Mouse (Mus musculus) neutrophil, adult 5-6 weeks (primary cell): ENCODE measurements around the gene Entpd8. TPM values are rescaled to one million over a fixed set of nuclear protein-coding genes. Genes with fewer than 3 reads are reported as not detected.
A peak's percentile ranks its signal among the peaks of the same experiment; 100 is the strongest.

Source experiments
- ATAC-seq: fragments of 151-379, 151-347 bp; 2 replicates; pipeline ENCODE4 v1.8.0; 2017; ENCODE audit warnings: mild to moderate bottlenecking, moderate TSS enrichment; ENCODE audit not compliant: insufficient number of reproducible peaks, poor library complexity, low FRiP score, severe bottlenecking; ENCODE audit errors: extremely low read depth
- total RNA-seq: library from RNA; stranded (forward); fragments of 200-1000 nt; gene quantifications from 2 replicates; pipeline ENCODE4 v1.2.3, GENCODE M21; 2017

Entpd8 gene
- total RNA-seq, 1 experiment from 2014 or later = not detected

- ATAC-seq = no peak
These were observed 46.2 kb downstream of the Entpd8 start for GRCm38 (mm10) chr2:25126011-25127010.

- peak; percentile 57; the same call in 1 of the 2 replicates for ATAC-seq
These were observed 47.1 kb downstream of the Entpd8 start for GRCm38 (mm10) chr2:25127206-25127605.

- ATAC-seq = no peak
These were observed 48.0 kb downstream of the Entpd8 start for GRCm38 (mm10) chr2:25128072-25128471.

GRCm38 (mm10) chr2:25131601-25132000, 51.5 kb downstream of the Entpd8 start:
- ATAC-seq = no peak

Other genes with a start within 250 kb of the Entpd8 start
- 109 and 118 TPM in 2 replicates for gene Ehmt1, start 160.7 kb upstream of the Entpd8 start, total RNA-seq
- 163 and 167 TPM in 2 replicates for gene Arrdc1, start 145.1 kb upstream of the Entpd8 start, total RNA-seq
- 3.6 and 4.5 TPM in 2 replicates for gene Zmynd19, start 130.5 kb upstream of the Entpd8 start, total RNA-seq
- gene Dph7, start 117.9 kb upstream of the Entpd8 start, total RNA-seq = 10.1 and 11.3 TPM in 2 replicates
- gene Mrpl41, start 105.2 kb upstream of the Entpd8 start, total RNA-seq = 45.7 and 55.7 TPM in 2 replicates
- gene Pnpla7, start 104.3 kb upstream of the Entpd8 start, total RNA-seq = 194 and 205 TPM in 2 replicates
- gene Nsmf, start 25.9 kb upstream of the Entpd8 start, total RNA-seq = 21.5 and 22.8 TPM in 2 replicates
- not detected in 2 replicates for gene Noxa1, start 14.8 kb downstream of the Entpd8 start, total RNA-seq
- gene Nrarp, start 100.5 kb downstream of the Entpd8 start, total RNA-seq = 1.7 and 3.6 TPM in 2 replicates
- gene Tor4a, start 116.6 kb downstream of the Entpd8 start, total RNA-seq = 50.0 and 56.1 TPM in 2 replicates
- 95.0 and 104 TPM in 2 replicates for gene Nelfb, start 131.2 kb downstream of the Entpd8 start, total RNA-seq
- not detected in 2 replicates for gene Stpg3, start 134.3 kb downstream of the Entpd8 start, total RNA-seq
- gene Fam166a, start 138.4 kb downstream of the Entpd8 start, total RNA-seq = not detected in 2 replicates
- 222 and 223 TPM in 2 replicates for gene Tubb4b, start 144.4 kb downstream of the Entpd8 start, total RNA-seq
- not detected in 2 replicates for gene Slc34a3, start 154.1 kb downstream of the Entpd8 start, total RNA-seq
- not detected in 2 replicates for gene Rnf224, start 156.5 kb downstream of the Entpd8 start, total RNA-seq
- gene Rnf208, start 162.0 kb downstream of the Entpd8 start, total RNA-seq = 0.58 TPM in 1 of 2 replicates, not detected in the other
- gene Cysrt1, start 162.1 kb downstream of the Entpd8 start, total RNA-seq = 1.0 TPM in 1 of 2 replicates, not detected in the other
- 6.1 and 8.7 TPM in 2 replicates for gene AL732309.1, start 166.6 kb downstream of the Entpd8 start, total RNA-seq
- gene Tmem203, start 175.1 kb downstream of the Entpd8 start, total RNA-seq = 6.9 and 16.7 TPM in 2 replicates
- gene Tprn, start 182.3 kb downstream of the Entpd8 start, total RNA-seq = 4.9 and 6.9 TPM in 2 replicates
- gene Ssna1, start 192.1 kb downstream of the Entpd8 start, total RNA-seq = 31.0 and 33.0 TPM in 2 replicates
- gene Anapc2, start 192.2 kb downstream of the Entpd8 start, total RNA-seq = 49.5 and 82.2 TPM in 2 replicates
- gene Tmem210, start 207.8 kb downstream of the Entpd8 start, total RNA-seq = not detected in 2 replicates
- not detected in 2 replicates for gene Lrrc26, start 209.6 kb downstream of the Entpd8 start, total RNA-seq
- not detected in 2 replicates for gene Grin1, start 238.9 kb downstream of the Entpd8 start, total RNA-seq